Mouse (Mus musculus): ENCODE data around the gene Nbr1.

- TF ChIP-seq POLR2A (IDR thresholded peaks at IDR 0.05; ENCODE audit: insufficient read length, low read depth) (peak; percentile 85), MAX (IDR thresholded peaks at IDR 0.05; ENCODE audit: low read depth) (no peak), SRF (IDR thresholded peaks at IDR 0.05; ENCODE audit: control insufficient read depth, insufficient read length, low read depth) (no peak), USF1 (IDR thresholded peaks at IDR 0.05; ENCODE audit: low read depth) (peak; percentile 23), MYOG (IDR thresholded peaks at IDR 0.05; ENCODE audit: control insufficient read depth in 1 of 3, insufficient read depth in 1 of 3, insufficient read length in 2 of 3, low read depth in 2 of 3) (no peak), CEBPB (IDR thresholded peaks at IDR 0.05; ENCODE audit: insufficient read depth, poor library complexity, severe bottlenecking) (no peak), POLR2AphosphoS2 (IDR thresholded peaks at IDR 0.05; ENCODE audit: insufficient read length, low read depth) (peak; percentile 87)
Observed at GRCm38 (mm10) chr11:101552476-101553300, 739 bp downstream of the Nbr1 start.
